Comparison of ENCODE assay signal across 21 mouse cellular contexts in genomic region chr3:66687126-66687525, GRCm38 (mm10).
DNase-seq lines count a peak whose midpoint lies in the region; ATAC-seq lines count a peak whose summit lies in the region.
"Had no signal": no experiment of that assay in that cellular context is flagged by ENCODE, and none has a peak within 500 bp of the region (broad histone marks: within the 10 kb centered on the region; RNA-seq: fewer than 3 reads in every experiment).

No protein-coding gene starts in this region.

- peak; percentile 9 for DNase-seq in A20 (ENCODE audit: low read depth, low spot score)
- DNase-seq in ES-CJ7 (ENCODE audit: low read depth, low spot score) = peak; percentile 77
- peak; percentile 71 for DNase-seq in R1 (ENCODE audit: low read depth, low spot score)
- no peak for DNase-seq in hindbrain, embryonic 11.5 days (ENCODE audit: low spot score)
- DNase-seq in frontal cortex, postnatal 36 days (ENCODE audit: low spot score in 2 of 2) = no peak
- DNase-seq: adrenal gland, adult 8-10 months; adrenal gland, postnatal 14 days; adrenal gland, postnatal 36 days; cerebellum, adult 11-12 months; cerebellum, adult 2 months; cerebellum, adult 9-10 months; cerebellum, postnatal 10 days; cerebellum, postnatal 25 days had no signal

- H3K9ac ChIP-seq in hindbrain, embryonic 11.5 days (ENCODE audit: low read depth, low read length) = no peak overlapping the region
- H3K9ac ChIP-seq in forebrain, embryonic 15.5 days (replicated peaks) = no peak overlapping the region
- H3K9ac ChIP-seq: embryonic facial prominence, embryonic 12.5 days; forebrain, embryonic 13.5 days had no signal

- H3K36me3 ChIP-seq in hindbrain, embryonic 11.5 days (ENCODE audit: control insufficient read depth, insufficient read depth, low read length) = no peaks in the 10 kb centered on the region
- no peaks in the 10 kb centered on the region for H3K36me3 ChIP-seq in forebrain, embryonic 15.5 days
- H3K36me3 ChIP-seq: embryonic facial prominence, embryonic 10.5 days; embryonic facial prominence, embryonic 12.5 days; G1E had no signal

- H3K9me3 ChIP-seq in hindbrain, embryonic 11.5 days (ENCODE audit: control insufficient read depth, low read length) = no peaks in the 10 kb centered on the region
- H3K9me3 ChIP-seq in forebrain, embryonic 15.5 days = no peaks in the 10 kb centered on the region
- H3K9me3 ChIP-seq: embryonic facial prominence, embryonic 10.5 days; embryonic facial prominence, embryonic 12.5 days; forebrain, embryonic 13.5 days; G1E had no signal

- ATAC-seq in hindbrain, embryonic 11.5 days (ENCODE audit: low FRiP score) = no peak
- no peak for ATAC-seq in forebrain, embryonic 15.5 days (replicated peaks)
- ATAC-seq: activated CD4-positive, CD25-positive, alpha-beta regulatory T cell, adult 4 months; forebrain, embryonic 13.5 days; forebrain, embryonic 16.5 days; Patski had no signal

- no peaks in the 10 kb centered on the region for H3K27me3 ChIP-seq in hindbrain, embryonic 11.5 days (ENCODE audit: control insufficient read depth, insufficient read depth, low read length)
- 0 out of 2 replicates have a peak, but pooled peaks cover 3% of the 10 kb centered on the region for H3K27me3 ChIP-seq in forebrain, embryonic 15.5 days
- H3K27me3 ChIP-seq: embryonic facial prominence, embryonic 12.5 days had no signal

- 88% methylated on average over 1 of the region's 1 CpGs for WGBS in hindbrain, embryonic 11.5 days
- WGBS in forebrain, embryonic 15.5 days = 91% methylated on average over 1 of the region's 1 CpGs

- H3K27ac ChIP-seq in hindbrain, embryonic 11.5 days (ENCODE audit: low read depth, low read length) = no peak overlapping the region
- no peak overlapping the region for H3K27ac ChIP-seq in forebrain, embryonic 15.5 days (replicated peaks)
- H3K27ac ChIP-seq: embryonic facial prominence, embryonic 10.5 days; embryonic facial prominence, embryonic 12.5 days; forebrain, embryonic 13.5 days had no signal

- no peak overlapping the region for H3K4me2 ChIP-seq in hindbrain, embryonic 11.5 days (replicated peaks; ENCODE audit: low read depth, low read length)
- no peak overlapping the region for H3K4me2 ChIP-seq in forebrain, embryonic 15.5 days (replicated peaks)
- H3K4me2 ChIP-seq: embryonic facial prominence, embryonic 12.5 days; forebrain, embryonic 13.5 days had no signal

- no peak overlapping the region for H3K4me3 ChIP-seq in hindbrain, embryonic 11.5 days (ENCODE audit: low read depth, low read length)
- H3K4me3 ChIP-seq in forebrain, embryonic 15.5 days = no peak overlapping the region
- H3K4me3 ChIP-seq: embryonic facial prominence, embryonic 10.5 days; embryonic facial prominence, embryonic 12.5 days; forebrain, embryonic 13.5 days had no signal

- H3K4me1 ChIP-seq in hindbrain, embryonic 11.5 days (replicated peaks; ENCODE audit: control insufficient read depth, insufficient read depth, low read length) = no peaks in the 10 kb centered on the region
- H3K4me1 ChIP-seq in forebrain, embryonic 15.5 days = peaks cover 8% of the 10 kb centered on the region
- H3K4me1 ChIP-seq: embryonic facial prominence, embryonic 12.5 days had no signal

Comparison
In these comparisons a context has a peak if more than half of its experiments do, and no peak if none do; other contexts are left out.
1. DNase-seq: peak in A20 (single experiment), ES-CJ7 (single experiment) and R1 (single experiment); none in hindbrain, embryonic 11.5 days (single experiment) and frontal cortex, postnatal 36 days (0 of 2).